Mouse (Mus musculus) subcutaneous adipose tissue, adult 2 months (tissue): ENCODE data around the gene Flt4. TPM values are rescaled to one million over a fixed set of nuclear protein-coding genes. Genes with fewer than 3 reads are reported as not detected.

Experiments used
- polyA plus RNA-seq: library from polyadenylated mRNA; depleted of rRNA; stranded (reverse); fragments of >200 nt; gene quantifications from 2 replicates; pipeline ENCODE4 v1.2.3, GENCODE M21; 2012; ENCODE audit warnings: low replicate concordance; rRNA removed

The Flt4 gene
- 10.8 and 19.1 TPM in 2 replicates for polyA plus RNA-seq

GRCm38 (mm10) chr11:49608938-49609867 is at the start of gene Flt4:
Gene Flt4 (plus strand): TSS chr11:49609263.

GRCm38 (mm10) chr11:49663310-49663709 is 54.2 kb downstream of the Flt4 start, which contains the start of gene Scgb3a1:
Gene Scgb3a1 (plus strand): TSS chr11:49663610.

Other genes with a start within 250 kb of the Flt4 start
- gene Olfr1389, start 186.2 kb upstream of the Flt4 start, polyA plus RNA-seq, result not detected in 2 replicates
- gene Olfr1388, start 172.6 kb upstream of the Flt4 start, polyA plus RNA-seq, result 0.50 and 2.1 TPM in 2 replicates
- gene Olfr1387, start 153.9 kb upstream of the Flt4 start, polyA plus RNA-seq, result not detected in 2 replicates
- not detected in 2 replicates for gene Olfr1386, start 144.2 kb upstream of the Flt4 start, polyA plus RNA-seq
- gene Olfr1385, start 120.2 kb upstream of the Flt4 start, polyA plus RNA-seq, result not detected in 2 replicates
- not detected in 2 replicates for gene Olfr1384, start 102.5 kb upstream of the Flt4 start, polyA plus RNA-seq
- gene Olfr1383, start 89.6 kb upstream of the Flt4 start, polyA plus RNA-seq, result not detected in 2 replicates
- not detected in 2 replicates for gene Olfr1382, start 81.0 kb upstream of the Flt4 start, polyA plus RNA-seq
- not detected in 2 replicates for gene Olfr1381, start 65.8 kb upstream of the Flt4 start, polyA plus RNA-seq
- not detected in 2 replicates for gene Olfr1380, start 52.4 kb upstream of the Flt4 start, polyA plus RNA-seq
- 1.1 and 2.2 TPM in 2 replicates for gene Scgb3a1, start 54.3 kb downstream of the Flt4 start, polyA plus RNA-seq
- 8.4 and 17.1 TPM in 2 replicates for gene Cnot6, start 103.5 kb downstream of the Flt4 start, polyA plus RNA-seq
- gene Gfpt2, start 184.9 kb downstream of the Flt4 start, polyA plus RNA-seq, result 19.5 and 35.7 TPM in 2 replicates
- gene Mapk9, start 237.5 kb downstream of the Flt4 start, polyA plus RNA-seq, result 21.8 and 27.5 TPM in 2 replicates